Mouse (Mus musculus) heart, postnatal 10 days (tissue): ENCODE measurements around the gene Celf6. TPM values are rescaled to one million over a fixed set of nuclear protein-coding genes. Genes with fewer than 3 reads are reported as not detected.

ENCODE experiments used
- total RNA-seq, 2 experiments: library from RNA; stranded (reverse); gene quantifications; 2 replicates each; pipeline ENCODE4 v1.2.3; 2021

The Celf6 gene
- total RNA-seq, 2 experiments from 2014 or later = not detected

Other genes starting within 250 kb of the Celf6 start
- gene Bbs4, start 224.4 kb upstream of the Celf6 start, total RNA-seq = 1 to 10 TPM; 2.8 to 3.5 TPM
- gene Arih1, start 91.3 kb upstream of the Celf6 start, total RNA-seq = 10 to 100 TPM; 83.9 to 90.7 TPM
- 10 to 100 TPM; 33.1 to 38.1 TPM for gene Hexa, start 38.4 kb upstream of the Celf6 start, total RNA-seq
- under 1 TPM; 0.22 to 0.31 TPM for gene Tmem202, start 38.1 kb upstream of the Celf6 start, total RNA-seq
- 10 to 100 TPM; 15.6 to 19.3 TPM for gene Parp6, start 39.4 kb downstream of the Celf6 start, total RNA-seq
- gene Pkm, start 78.5 kb downstream of the Celf6 start, total RNA-seq = 1,000 to 10,000 TPM; 1,252 to 1,287 TPM
- under 1 TPM in 1 of 2 experiments, not detected in 1; 0.26 TPM for gene Gramd2, start 102.2 kb downstream of the Celf6 start, total RNA-seq
- gene Senp8, start 172.8 kb downstream of the Celf6 start, total RNA-seq = 1 to 10 TPM; 4.4 to 8.3 TPM
- gene Myo9a, start 173.0 kb downstream of the Celf6 start, total RNA-seq = 10 to 100 TPM; 19.3 to 21.0 TPM